Mouse (Mus musculus): ENCODE results near the gene Dnajc10.

The Dnajc10 gene

GRCm38 (mm10) chr2:80354531-80354930, 39.3 kb downstream of the Dnajc10 start:
- no peak for DNase-seq

DNA sequence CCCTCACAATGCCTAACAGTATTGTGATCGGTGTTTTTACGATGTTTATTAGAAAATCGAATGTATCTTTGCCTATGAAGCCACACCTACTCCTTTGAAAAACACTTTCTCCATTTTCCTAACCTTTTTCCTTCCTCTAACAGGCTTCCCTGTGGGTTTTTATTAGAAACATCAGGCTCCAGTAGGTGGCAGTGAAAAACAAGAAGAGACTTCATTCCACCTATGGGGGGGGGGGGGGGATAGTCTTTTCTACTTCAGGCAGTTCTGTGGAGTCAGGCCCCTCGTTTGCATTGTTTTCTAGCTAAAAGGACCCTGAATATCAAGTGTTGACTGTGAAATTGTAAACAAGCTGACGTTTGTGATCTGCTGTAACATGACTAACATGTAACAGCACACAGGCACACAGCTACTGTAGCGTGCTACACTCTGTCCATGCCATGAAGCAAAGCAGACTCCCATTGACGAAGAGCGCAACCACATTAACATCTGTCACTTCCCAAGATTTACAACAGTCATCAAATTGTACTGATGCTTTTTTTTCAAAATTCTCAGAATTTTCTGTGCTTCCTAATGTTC, 41.5 kb downstream of the Dnajc10 start:
- no peak for DNase-seq

- DNase-seq, result no peak
Observed at GRCm38 (mm10) chr2:80371458-80371857, 56.2 kb downstream of the Dnajc10 start.

DNA sequence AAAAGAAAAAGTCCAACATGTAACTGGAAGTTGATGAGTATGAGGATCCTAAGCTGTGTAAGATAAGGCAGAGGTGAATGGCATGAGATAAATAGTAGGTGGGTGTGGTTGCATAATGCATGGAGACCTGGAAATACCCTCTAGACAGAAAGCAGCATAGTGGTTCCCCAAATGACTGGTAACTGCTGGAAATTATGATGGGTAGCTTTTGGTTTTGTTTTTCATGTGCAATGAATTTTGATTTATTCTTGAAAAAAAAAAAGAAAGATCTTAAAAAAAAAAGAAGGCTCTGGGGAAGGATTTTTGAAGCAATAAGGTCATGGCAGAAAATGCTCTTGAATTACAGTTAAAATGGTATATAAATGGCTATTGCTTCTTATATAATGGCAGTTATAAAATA, 59.6 kb downstream of the Dnajc10 start:
- no peak for DNase-seq

GRCm38 (mm10) chr2:80379848-80380247, 64.6 kb downstream of the Dnajc10 start:
- no peak for DNase-seq

- no peak for DNase-seq
Observed at GRCm38 (mm10) chr2:80384447-80384846, 69.2 kb downstream of the Dnajc10 start.

GRCm38 (mm10) chr2:80386255-80386654, 71.0 kb downstream of the Dnajc10 start:
- no peak for DNase-seq

DNA sequence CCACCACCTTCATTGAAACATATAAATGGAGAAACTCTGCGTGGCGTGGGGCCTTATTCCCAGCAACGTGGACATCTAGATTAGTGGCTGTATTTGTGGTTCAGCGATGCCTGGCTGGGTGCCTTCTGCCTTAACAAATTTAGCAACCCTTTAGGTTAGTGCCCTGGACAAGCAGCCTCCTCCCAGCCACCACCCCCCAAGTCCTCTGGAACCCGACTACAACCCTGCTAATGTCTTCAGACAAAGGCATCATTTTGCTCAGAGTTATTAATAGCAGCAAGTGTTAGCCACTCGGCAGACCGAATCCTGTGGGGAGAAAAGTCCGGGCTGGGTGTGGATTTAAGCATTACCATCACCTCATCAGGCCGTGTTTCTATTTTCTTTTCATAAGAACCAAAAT, 72.4 kb downstream of the Dnajc10 start:
- no peak for DNase-seq

GRCm38 (mm10) chr2:80388341-80388740, 73.1 kb downstream of the Dnajc10 start:
- no peak for DNase-seq

DNA sequence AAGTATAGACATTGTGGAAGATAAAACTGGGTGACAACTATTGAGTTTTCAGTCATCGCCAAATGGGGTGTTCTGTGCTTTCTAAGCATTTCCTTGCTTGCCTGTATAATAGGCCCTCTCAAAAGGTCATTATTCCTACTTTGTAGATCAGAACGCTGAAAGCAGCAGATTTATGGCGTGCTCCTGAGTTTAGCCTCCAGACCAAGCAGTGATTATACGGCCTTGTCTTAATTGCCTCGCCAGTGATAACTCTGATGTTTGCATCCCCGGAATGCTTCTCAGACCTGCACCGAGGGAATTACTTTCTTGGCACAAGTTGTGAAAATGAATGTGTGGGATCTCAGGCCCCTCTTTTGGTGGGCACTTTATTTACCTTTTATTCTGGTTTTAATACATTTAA, 80.8 kb downstream of the Dnajc10 start:
- no peak for DNase-seq

DNA sequence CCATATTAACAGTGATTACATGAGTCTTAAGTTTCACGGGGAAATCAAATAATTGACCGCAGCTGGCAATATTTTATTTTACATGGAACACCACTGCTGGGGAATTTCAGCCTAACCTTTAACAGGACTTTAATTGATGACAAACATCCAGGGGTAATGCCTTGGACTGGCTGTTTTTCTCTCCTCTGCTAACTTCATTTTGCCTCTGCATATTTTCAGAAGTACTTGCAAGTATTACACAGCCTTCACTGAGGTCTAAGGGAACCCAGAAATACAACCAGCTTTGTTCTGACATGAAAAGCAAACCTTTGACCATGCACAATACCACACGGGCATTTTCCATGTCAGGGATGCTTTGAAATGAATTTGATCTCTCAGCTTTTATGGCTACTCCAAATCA, 81.6 kb downstream of the Dnajc10 start:
- DNase-seq, result no peak

- no peak for DNase-seq
Observed at GRCm38 (mm10) chr2:80398595-80399099, 83.4 kb downstream of the Dnajc10 start.
